Mouse (Mus musculus) megakaryocyte, embryonic 14.5 days (primary cell): ENCODE results near the gene Rims4. TPM values are rescaled to one million over a fixed set of nuclear protein-coding genes. Genes with fewer than 3 reads are reported as not detected.

Experiments
- H3K27me3 ChIP-seq: replicated peaks from 2 replicates; pipeline ENCODE3; 2012; ENCODE audit warnings: inconsistent platforms
- H3K36me3 ChIP-seq: replicated peaks from 2 replicates; pipeline ENCODE3; 2012; ENCODE audit warnings: low read length, inconsistent platforms, mixed read lengths
- H3K4me1 ChIP-seq: 2 replicates; pipeline ENCODE4 v1.6.1; 2012; ENCODE audit warnings: inconsistent platforms
- H3K4me3 ChIP-seq: replicated peaks from 2 replicates; pipeline ENCODE3; 2012; ENCODE audit warnings: moderate library complexity, mild to moderate bottlenecking, inconsistent platforms
- H3K9me3 ChIP-seq: 2 replicates; pipeline ENCODE4 v1.6.1; 2012; ENCODE audit warnings: inconsistent platforms
- FLI1 ChIP-seq: IDR thresholded peaks from 2 replicates; pipeline ENCODE4 v1.6.1; 2012; ENCODE audit warnings: low read length, inconsistent platforms, mixed read lengths
- GATA1 ChIP-seq: IDR thresholded peaks from 3 replicates; pipeline ENCODE4 v1.6.1; 2012; ENCODE audit warnings: mixed read lengths, low read length, inconsistent platforms, borderline replicate concordance
- polyA plus RNA-seq: library from polyadenylated mRNA; stranded (reverse); fragments of >175 nt; gene quantifications from 2 replicates; pipeline ENCODE4 v1.2.3, GENCODE M21; 2012; ENCODE audit warnings: low replicate concordance; ENCODE audit not compliant: insufficient read depth

Gene Rims4
- polyA plus RNA-seq, 1 experiment, result not detected

DNA sequence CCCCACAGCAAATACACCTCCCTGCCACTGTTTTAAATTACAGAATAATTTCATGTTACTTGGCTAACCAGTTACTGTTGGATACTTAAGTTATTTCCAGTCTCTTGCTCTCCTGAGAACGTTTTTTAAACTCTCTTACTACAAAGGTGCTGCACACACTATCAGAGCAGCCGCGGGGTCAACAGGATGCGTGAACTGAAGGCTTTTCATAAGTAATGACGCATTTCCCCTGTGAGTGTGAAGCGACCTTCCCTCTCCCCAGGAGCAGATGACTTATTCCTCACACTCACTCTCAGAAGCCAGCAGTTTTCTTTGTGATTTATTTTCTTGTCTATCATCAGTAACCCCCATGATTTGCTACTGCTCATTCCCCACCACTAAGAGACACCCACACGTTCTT is 13.7 kb upstream of the Rims4 start:
- Histone ChIP-seq H3K36me3 (no peaks in the 10 kb centered on the region), H3K4me3 (no peak overlapping the region), H3K4me1 (peaks cover 8% of the 10 kb centered on the region; the same call in 1 of the 2 replicates), H3K27me3 (peaks cover 36% of the 10 kb centered on the region), H3K9me3 (no peaks in the 10 kb centered on the region)
- TF ChIP-seq FLI1 (no peak), GATA1 (no peak)

DNA sequence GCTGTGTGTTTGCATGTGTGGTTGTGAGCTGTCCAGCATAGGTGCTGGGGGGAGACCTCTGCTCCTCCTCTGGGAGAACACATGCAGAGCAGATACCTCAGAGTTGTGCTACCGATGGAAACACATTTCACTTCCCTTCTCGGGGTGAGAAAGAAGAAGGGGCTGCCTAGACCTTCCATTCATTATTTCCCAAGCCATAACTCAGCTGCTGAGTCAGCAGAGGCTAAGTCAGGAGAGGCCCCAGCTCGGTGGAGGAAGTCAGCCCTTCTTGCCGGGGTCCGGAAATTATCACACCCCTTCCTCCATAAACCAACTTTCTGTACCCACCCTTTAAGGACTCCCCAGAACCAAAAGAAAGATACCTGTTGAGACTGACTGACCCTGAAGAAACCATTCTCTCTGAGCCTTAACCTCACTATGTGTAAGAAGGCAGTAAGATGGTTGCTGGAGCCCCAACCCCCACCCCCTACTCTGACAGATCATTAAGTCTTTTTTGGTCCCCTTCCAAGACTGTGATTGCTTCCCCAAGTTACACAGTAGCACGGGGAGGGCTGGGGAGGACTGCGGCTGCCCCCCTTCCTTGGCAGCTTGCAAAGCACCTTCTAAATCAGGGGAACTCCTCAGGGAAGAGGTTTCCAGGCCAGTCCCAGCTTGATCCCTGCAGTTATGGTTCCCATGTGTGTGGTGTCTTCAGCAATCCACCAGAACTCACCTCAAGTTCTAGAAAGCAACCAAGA is 10.1 kb upstream of the Rims4 start:
- Histone ChIP-seq H3K27me3 (peaks cover 58% of the 10 kb centered on the region), H3K4me3 (no peak overlapping the region), H3K9me3 (no peaks in the 10 kb centered on the region), H3K36me3 (no peaks in the 10 kb centered on the region), H3K4me1 (peaks cover 8% of the 10 kb centered on the region; the same call in 1 of the 2 replicates)
- TF ChIP-seq GATA1, result no peak
- TF ChIP-seq FLI1, result no peak

DNA sequence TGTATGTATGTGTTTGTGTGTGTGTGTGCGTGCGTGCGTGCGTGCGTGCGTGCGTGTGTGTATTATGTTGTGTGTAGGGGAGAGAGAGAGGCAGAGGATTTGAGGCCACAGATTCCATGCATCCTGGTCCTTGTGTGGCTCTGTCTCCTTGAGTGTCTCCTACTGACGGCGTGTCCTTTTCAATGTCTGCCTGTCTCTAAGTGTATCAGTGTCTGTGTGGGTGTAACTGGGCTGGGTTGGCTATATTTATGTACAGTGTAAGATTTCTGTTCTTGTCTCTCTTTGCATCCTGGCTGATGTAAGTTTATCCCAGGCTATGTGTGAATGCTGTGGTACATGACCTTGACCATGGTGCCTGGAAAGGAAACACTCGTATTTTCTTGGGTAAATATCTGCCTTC is 6.6 kb upstream of the Rims4 start:
- H3K36me3 ChIP-seq, result no peaks in the 10 kb centered on the region
- peaks cover 8% of the 10 kb centered on the region; the same call in 1 of the 2 replicates for H3K4me1 ChIP-seq
- H3K27me3 ChIP-seq, result peaks cover 81% of the 10 kb centered on the region
- H3K4me3 ChIP-seq, result no peak overlapping the region
- TF ChIP-seq FLI1, result no peak
- TF ChIP-seq GATA1, result no peak
- H3K9me3 ChIP-seq, result no peaks in the 10 kb centered on the region

DNA sequence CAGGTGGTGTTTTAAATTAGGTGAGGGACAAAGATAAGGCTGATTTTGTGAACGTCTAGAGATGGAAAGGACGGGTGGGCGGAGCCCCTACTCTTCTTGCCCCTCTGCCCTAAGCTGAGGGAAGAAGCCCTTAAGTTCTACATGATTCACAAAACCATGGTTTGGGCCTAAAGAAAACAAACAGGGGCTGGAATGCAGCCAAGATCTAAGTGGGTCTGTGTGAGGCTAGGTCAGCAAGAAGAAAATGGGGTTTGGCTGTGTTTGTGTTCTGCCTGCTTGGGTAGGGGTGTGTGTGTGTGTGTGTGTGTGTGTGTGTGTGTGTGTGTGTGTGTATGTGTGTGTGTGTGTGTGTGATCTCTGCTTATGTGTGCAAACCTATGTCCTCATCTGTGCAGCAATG is 6.0 kb upstream of the Rims4 start:
- TF ChIP-seq GATA1, result no peak
- no peak for TF ChIP-seq FLI1
- Histone ChIP-seq H3K4me1 (peaks cover 8% of the 10 kb centered on the region; the same call in 1 of the 2 replicates), H3K36me3 (no peaks in the 10 kb centered on the region)

DNA sequence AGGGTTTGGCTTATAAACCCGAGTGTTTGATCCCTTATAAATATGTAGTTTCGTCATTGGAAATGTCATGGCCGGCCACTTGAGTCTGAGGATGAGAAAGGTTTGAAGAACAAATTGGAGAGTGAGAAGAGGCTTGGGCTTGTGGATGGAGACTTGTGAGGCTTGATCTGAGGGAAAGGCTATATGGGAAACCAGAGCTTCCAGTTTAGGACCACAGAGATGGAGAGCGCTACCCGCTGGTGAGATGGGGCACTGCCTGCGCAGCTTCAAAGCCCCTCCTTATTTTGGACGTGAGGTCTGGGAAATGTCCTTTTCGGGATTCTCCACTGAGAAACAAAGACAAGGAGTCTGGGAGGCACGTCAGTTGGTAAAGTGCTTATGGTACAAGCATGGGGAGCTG is 4.6 kb upstream of the Rims4 start:
- TF ChIP-seq FLI1, result no peak
- no peak for TF ChIP-seq GATA1
- H3K27me3 ChIP-seq, result peaks cover 86% of the 10 kb centered on the region
- no peaks in the 10 kb centered on the region for H3K36me3 ChIP-seq
- no peak overlapping the region for H3K4me3 ChIP-seq
- H3K4me1 ChIP-seq, result peaks cover under 1% of the 10 kb centered on the region
- H3K9me3 ChIP-seq, result no peaks in the 10 kb centered on the region

More for the DNA sequence above, 6.0 kb upstream of the Rims4 start:
- H3K4me3 ChIP-seq, result no peak overlapping the region
- H3K9me3 ChIP-seq, result no peaks in the 10 kb centered on the region
- H3K27me3 ChIP-seq, result peaks cover 85% of the 10 kb centered on the region

DNA sequence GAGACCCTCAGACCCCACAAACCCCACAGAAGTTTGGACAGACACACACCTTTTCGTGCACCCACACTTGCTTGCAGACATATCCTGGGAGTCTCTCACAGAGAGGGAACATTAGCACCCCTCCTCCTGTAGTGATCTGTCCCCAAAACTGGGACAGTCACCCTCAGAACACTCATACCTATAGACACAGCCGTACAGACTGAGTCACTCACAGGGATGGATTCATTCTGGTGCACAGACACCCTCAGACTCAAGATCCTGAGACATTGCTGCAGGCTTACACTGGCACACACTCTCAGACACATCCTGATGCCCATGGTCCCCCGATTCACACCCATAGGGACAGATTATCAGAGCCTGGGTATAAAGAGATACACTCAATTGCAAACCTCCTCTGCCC is 1.1 kb upstream of the Rims4 start:
- TF ChIP-seq GATA1 (no peak), FLI1 (no peak)
- Histone ChIP-seq H3K4me3 (no peak overlapping the region), H3K27me3 (peaks cover 95% of the 10 kb centered on the region), H3K4me1 (no peaks in the 10 kb centered on the region; the same call in 1 of the 2 replicates), H3K36me3 (no peaks in the 10 kb centered on the region), H3K9me3 (no peaks in the 10 kb centered on the region)

DNA sequence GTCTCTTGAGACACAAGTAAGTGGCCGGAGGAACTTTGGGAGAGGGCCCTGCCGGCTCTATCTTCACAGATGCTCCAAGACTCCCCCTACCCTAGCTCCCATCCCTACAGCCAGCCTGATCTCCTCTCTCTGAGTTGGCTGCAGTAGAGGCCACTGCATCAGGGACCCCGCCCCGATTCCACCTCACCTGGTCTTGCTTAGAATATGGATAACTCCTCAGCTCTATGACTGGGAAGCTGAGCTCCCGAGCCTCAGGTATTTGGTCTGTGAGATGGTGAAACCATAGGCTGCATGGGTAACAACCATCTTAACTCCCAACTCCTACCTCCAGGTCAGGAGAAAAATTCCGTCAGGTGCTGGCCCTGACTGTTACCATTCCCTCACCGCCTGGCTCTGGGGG is 1.8 kb downstream of the Rims4 start:
- Histone ChIP-seq H3K27me3 (peaks cover 96% of the 10 kb centered on the region), H3K4me3 (no peak overlapping the region)
- no peak for TF ChIP-seq FLI1
- TF ChIP-seq GATA1, result no peak

DNA sequence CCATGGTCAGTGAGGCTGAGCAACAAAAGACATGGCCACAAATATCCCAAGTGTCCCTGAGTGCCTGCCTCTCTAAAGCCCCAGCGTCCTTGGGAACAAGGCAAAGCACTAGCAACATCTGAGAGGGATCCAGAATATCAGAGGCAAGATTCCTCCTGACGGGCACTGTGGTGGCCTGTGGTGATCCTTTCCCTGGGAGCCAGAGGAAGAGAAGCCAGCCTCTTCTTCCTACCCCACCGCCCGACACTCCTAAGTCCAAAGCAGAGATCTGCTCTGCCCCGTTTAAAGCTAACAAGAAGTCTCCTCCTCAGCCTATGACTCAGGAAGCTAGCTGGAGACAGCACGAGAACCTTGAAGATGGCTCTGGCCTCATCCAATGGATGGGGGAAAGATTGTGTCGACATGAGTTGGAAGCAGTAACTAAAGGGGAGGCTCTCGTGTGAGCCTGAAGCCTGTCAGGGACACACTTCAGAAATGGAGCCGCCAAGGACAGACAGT is 3.1 kb downstream of the Rims4 start:
- Histone ChIP-seq H3K27me3 (peaks cover 92% of the 10 kb centered on the region), H3K9me3 (no peaks in the 10 kb centered on the region), H3K4me1 (no peaks in the 10 kb centered on the region; the same call in 1 of the 2 replicates), H3K4me3 (no peak overlapping the region), H3K36me3 (no peaks in the 10 kb centered on the region)
- TF ChIP-seq GATA1 (no peak), FLI1 (no peak)

More for the DNA sequence above, 1.8 kb downstream of the Rims4 start:
- no peaks in the 10 kb centered on the region; the same call in 1 of the 2 replicates for H3K4me1 ChIP-seq
- no peaks in the 10 kb centered on the region for H3K36me3 ChIP-seq
- H3K9me3 ChIP-seq, result no peaks in the 10 kb centered on the region

DNA sequence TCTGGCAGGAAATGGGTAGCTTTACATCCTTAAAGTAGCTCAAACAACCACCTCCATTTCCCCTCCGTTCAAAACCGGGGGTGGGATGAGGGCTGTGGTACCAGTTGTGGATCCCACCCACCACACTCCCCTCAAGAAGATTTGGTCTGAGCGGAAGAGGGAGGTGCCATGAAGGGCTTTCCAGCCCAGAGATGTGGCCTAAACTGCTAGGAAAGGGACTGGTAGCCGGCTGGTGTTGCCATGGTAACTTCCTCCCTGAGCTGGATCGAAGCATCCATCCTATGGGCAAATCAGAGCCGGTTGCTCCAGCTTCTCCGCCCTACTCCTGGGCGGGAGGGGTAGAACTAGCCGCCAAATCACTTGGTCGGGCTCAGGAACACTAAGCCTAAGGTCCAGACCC is 4.4 kb downstream of the Rims4 start:
- no peaks in the 10 kb centered on the region; the same call in 1 of the 2 replicates for H3K4me1 ChIP-seq

DNA sequence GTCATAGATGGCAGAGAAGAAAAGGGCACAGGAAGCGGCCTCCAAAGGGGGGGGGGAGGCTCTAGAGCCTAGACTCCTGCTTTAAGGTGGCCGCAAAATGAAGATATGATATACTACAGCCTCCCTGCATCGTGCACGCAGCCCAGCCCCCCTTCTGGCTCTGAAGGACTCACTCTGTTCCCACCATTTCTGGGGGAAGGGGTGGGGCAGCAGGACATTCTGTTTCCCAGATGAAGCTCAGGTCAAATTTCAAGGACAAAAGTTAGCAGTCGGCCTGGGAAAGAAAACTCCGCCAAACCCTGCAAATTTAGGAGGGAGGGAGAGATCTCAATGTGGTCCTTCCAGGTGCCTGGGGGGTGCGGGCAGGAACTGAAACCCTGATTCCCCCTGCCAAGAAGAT is 4.8 kb downstream of the Rims4 start:
- Histone ChIP-seq H3K4me3 (no peak overlapping the region), H3K4me1 (no peaks in the 10 kb centered on the region; the same call in 1 of the 2 replicates), H3K9me3 (no peaks in the 10 kb centered on the region), H3K36me3 (no peaks in the 10 kb centered on the region), H3K27me3 (peaks cover 90% of the 10 kb centered on the region)
- no peak for TF ChIP-seq GATA1

More for the DNA sequence above, 4.4 kb downstream of the Rims4 start:
- Histone ChIP-seq H3K4me3 (no peak overlapping the region), H3K36me3 (no peaks in the 10 kb centered on the region), H3K27me3 (peaks cover 92% of the 10 kb centered on the region), H3K9me3 (no peaks in the 10 kb centered on the region)
- TF ChIP-seq FLI1 (no peak), GATA1 (no peak)
